Mouse (Mus musculus) neural tube, postnatal 0 days (tissue): ENCODE data around the gene Cyp4f37. TPM values are rescaled to one million over a fixed set of nuclear protein-coding genes. Genes with fewer than 3 reads are reported as not detected.

Experiments
- polyA plus RNA-seq: library from polyadenylated mRNA; unstranded; fragments of >200 nt; fragmentation: Nextera tagmentation; extraction: Ambion mirVana; gene quantifications from 2 replicates; pipeline ENCODE4 v1.2.1, GENCODE M21; 2015

Cyp4f37 gene
- 1.0 and 1.1 TPM in 2 replicates for polyA plus RNA-seq

DNA sequence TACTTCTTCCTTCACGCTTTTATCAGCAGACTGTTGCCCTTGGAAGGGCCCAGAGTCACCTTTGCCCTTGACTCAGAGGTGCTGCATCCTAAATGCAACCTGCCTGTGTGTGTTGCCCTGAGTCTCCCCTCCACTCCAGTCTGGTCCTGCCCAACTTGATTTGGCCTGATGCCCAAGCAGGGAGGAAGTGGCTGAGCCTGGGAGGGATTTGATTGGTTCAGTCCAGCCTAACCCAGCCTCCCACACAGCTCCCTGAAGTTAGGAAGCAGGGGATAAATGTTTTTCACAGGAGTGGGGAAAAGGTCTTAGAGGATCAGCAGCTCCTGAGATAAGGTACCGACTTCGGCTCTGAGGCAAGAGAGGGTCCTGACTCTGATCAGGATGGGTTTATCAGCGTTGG lies at the start of gene Cyp4f37:
Gene Cyp4f37, plus strand, starts transcription at position 292 of the 400 bp plus-strand sequence.

DNA sequence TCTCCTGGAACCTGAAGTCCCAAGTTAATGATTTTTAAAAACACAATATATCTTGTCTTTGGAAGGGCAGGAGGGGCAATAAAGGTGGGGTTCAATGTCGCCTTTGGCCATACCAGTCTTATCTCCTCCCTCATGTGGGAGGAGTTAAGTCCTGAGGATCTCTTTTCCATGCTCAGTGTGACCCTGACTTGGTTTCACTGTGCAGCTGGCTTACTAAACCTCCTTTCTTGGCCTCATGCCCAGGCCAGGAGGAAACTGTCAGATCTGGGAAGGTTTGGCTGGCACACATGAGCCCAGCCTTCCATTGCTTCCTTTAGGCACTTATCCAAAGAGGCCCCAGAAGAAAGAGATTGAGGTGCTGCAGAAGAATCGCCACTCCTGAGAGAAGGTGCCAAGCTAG lies 37.6 kb downstream of the Cyp4f37 start, which contains the start of gene Cyp4f40:
Gene Cyp4f40, plus strand, starts transcription at position 189 of the 400 bp plus-strand sequence.

DNA sequence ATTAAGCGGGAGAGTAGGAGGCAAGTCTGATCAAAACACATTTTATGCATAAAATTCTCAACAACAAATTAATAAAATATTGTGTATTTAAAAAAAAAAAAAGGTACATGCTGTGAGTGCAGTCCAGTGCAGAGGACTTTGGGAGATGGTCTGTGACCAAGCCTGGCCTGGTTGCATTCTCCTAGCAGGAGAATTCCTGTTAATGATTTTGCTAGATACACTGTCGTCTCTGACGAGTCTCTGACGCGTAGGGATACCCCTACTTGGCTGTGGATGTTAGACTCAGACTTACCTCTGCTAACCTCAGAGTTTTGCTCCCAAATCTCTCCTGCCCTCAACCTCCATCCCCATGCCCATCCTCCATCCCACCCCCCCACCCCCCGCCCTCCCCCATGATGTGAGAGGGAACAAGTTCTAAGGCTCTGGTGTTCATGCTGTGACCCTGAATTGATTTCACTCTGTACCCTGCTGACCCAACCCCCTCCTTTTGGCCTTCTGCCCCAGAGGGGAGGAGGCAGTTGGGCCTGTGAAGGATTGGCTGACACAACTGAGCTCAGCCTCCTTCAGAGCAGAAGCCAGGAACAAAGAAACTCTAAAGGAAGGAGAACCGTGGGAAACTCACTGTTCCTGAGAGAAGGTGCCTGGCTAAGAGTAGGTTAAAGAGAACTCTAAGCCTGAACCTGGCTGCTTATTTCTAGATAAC lies 64.1 kb downstream of the Cyp4f37 start, which contains the start of gene Cyp4f15:
Gene Cyp4f15, plus strand, starts transcription at position 580 of the 703 bp plus-strand sequence.

Other genes with a start within 250 kb of the Cyp4f37 start
- gene Wiz, start 231.9 kb upstream of the Cyp4f37 start, polyA plus RNA-seq, result 27.1 and 30.0 TPM in 2 replicates
- 0.95 and 1.1 TPM in 2 replicates for gene Rasal3, start 217.7 kb upstream of the Cyp4f37 start, polyA plus RNA-seq
- gene Pglyrp2, start 197.1 kb upstream of the Cyp4f37 start, polyA plus RNA-seq, result not detected in 2 replicates
- gene Cyp4f39, start 168.6 kb upstream of the Cyp4f37 start, polyA plus RNA-seq, result 1.3 and 1.4 TPM in 2 replicates
- 10.0 and 10.3 TPM in 2 replicates for gene Cyp4f17, start 115.3 kb upstream of the Cyp4f37 start, polyA plus RNA-seq
- gene Cyp4f16, start 84.8 kb upstream of the Cyp4f37 start, polyA plus RNA-seq, result 15.5 and 16.3 TPM in 2 replicates
- 0.15 TPM in 1 of 2 replicates, not detected in the other for gene Cyp4f40, start 37.6 kb downstream of the Cyp4f37 start, polyA plus RNA-seq
- gene Cyp4f15, start 64.3 kb downstream of the Cyp4f37 start, polyA plus RNA-seq, result 3.8 and 4.6 TPM in 2 replicates
- gene Zfp871, start 167.0 kb downstream of the Cyp4f37 start, polyA plus RNA-seq, result 29.8 and 35.1 TPM in 2 replicates
- gene Zfp811, start 188.6 kb downstream of the Cyp4f37 start, polyA plus RNA-seq, result 20.7 and 24.6 TPM in 2 replicates
- 10.5 and 10.8 TPM in 2 replicates for gene Zfp799, start 209.0 kb downstream of the Cyp4f37 start, polyA plus RNA-seq